Mouse (Mus musculus): ENCODE results near the gene Crybb3. TPM values are rescaled to one million over a fixed set of nuclear protein-coding genes. Genes with fewer than 3 reads are reported as not detected.
A peak's percentile ranks its signal among the peaks of the same experiment; 100 is the strongest.

Gene Crybb3
- total and polyA plus RNA-seq, 2 experiments = 2.3 to 4.3 TPM

DNA sequence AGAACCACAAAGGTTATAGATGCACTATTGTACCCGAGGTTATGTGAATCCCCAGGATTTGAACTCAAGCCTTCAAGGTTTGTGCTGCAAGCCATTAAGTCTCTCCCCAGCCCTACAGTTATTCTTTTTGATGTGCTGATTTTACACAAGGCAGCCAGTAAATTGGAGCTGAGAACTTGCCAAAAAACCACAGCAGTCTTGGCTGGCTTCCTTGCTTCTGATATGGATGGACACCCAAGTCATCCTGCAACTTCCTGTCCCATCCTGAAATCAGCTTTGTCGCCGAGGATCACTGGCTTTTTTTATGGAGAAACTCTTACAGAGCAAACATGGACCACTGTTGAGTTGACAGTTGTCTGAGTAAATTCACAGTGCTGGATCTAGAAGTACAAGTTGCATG lies 51.3 kb downstream of the Crybb3 start:
- no peaks in the 10 kb centered on the region for H3K36me3 ChIP-seq (ENCODE audit: control insufficient read depth, insufficient read depth, low read length)
- no peaks in the 10 kb centered on the region for H3K79me2 ChIP-seq (ENCODE audit: control insufficient read depth, insufficient read depth, low read length)
- no peak overlapping the region for H3K4me3 ChIP-seq (ENCODE audit: insufficient read depth, low read depth, low read length)
- no peaks in the 10 kb centered on the region for H3K27me3 ChIP-seq (ENCODE audit: control insufficient read depth, insufficient read depth, low read length)
- DNase-seq (ENCODE audit: extremely low read depth, low read depth, low spot score) = peak; percentile 25
- H3K4me1 ChIP-seq (ENCODE audit: control insufficient read depth, insufficient read depth, low read length) = no peaks in the 10 kb centered on the region
- no peak for TF ChIP-seq CTCF (IDR thresholded peaks at IDR 0.05; ENCODE audit: low read depth, low read length)
- no peak for TF ChIP-seq POLR2A (IDR thresholded peaks at IDR 0.05; ENCODE audit: extremely low read depth, insufficient read depth, low read length)
- no peak overlapping the region for H3K27ac ChIP-seq (replicated peaks; ENCODE audit: insufficient read depth, low read depth, low read length)
- 51% methylated on average over 3 of the region's 3 CpGs for WGBS
- H3K9ac ChIP-seq (ENCODE audit: low read depth, low read length) = no peak overlapping the region

DNA sequence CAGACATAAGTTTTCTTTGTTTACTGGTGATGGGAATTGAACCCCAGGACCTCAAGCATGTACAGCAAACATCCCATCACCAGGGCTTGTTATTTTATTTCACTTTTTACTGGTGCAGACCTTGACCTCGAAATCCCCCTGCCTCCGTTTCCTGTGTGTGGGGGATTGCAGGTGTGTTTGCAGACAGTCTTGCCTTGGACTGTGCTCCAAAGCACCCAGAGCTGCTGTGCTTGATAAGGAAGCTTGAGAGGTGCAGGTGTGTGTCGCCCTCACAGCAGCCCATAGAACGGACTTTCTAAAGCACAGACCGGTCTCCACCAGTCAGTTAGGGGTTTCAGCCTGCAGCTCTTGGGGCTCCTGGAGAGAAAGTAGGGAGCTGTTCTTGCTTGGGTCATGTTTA lies 54.7 kb downstream of the Crybb3 start:
- TF ChIP-seq CTCF (IDR thresholded peaks at IDR 0.05; ENCODE audit: low read depth, low read length) = no peak
- H3K36me3 ChIP-seq (ENCODE audit: control insufficient read depth, insufficient read depth, low read length) = no peaks in the 10 kb centered on the region
- peaks cover 8% of the 10 kb centered on the region for H3K4me1 ChIP-seq (ENCODE audit: control insufficient read depth, insufficient read depth, low read length)
- H3K27me3 ChIP-seq (ENCODE audit: control insufficient read depth, insufficient read depth, low read length) = no peaks in the 10 kb centered on the region
- H3K4me3 ChIP-seq (ENCODE audit: insufficient read depth, low read depth, low read length) = no peak overlapping the region
- H3K9ac ChIP-seq (ENCODE audit: low read depth, low read length) = no peak overlapping the region
- H3K27ac ChIP-seq (replicated peaks; ENCODE audit: insufficient read depth, low read depth, low read length) = no peak overlapping the region
- no peaks in the 10 kb centered on the region for H3K79me2 ChIP-seq (ENCODE audit: control insufficient read depth, insufficient read depth, low read length)
- DNase-seq (ENCODE audit: extremely low read depth, low read depth, low spot score) = no peak
- WGBS = 70% methylated on average over 5 of the region's 5 CpGs

Other genes starting within 250 kb of the Crybb3 start
- gene Myo18b, start 185.2 kb downstream of the Crybb3 start, total RNA-seq (2014; rRNA removed) = 0.20 and 0.28 TPM in 2 replicates
- gene Myo18b, start 185.2 kb downstream of the Crybb3 start, polyA plus RNA-seq (2012; rRNA removed) = 0.02 and 0.04 TPM in 2 replicates
- 4.0 and 4.1 TPM in 2 replicates for gene Grk3, start 65.8 kb downstream of the Crybb3 start, total RNA-seq (2014; rRNA removed)
- 0.93 and 2.3 TPM in 2 replicates for gene Grk3, start 65.8 kb downstream of the Crybb3 start, polyA plus RNA-seq (2012; rRNA removed)
- not detected in 2 replicates for gene Crybb2, start 11.5 kb downstream of the Crybb3 start, total RNA-seq (2014; rRNA removed)
- gene Crybb2, start 11.5 kb downstream of the Crybb3 start, polyA plus RNA-seq (2012; rRNA removed) = not detected in 2 replicates
- 8.0 and 15.4 TPM in 2 replicates for gene 2900026A02Rik, start 139.7 kb upstream of the Crybb3 start, total RNA-seq (2014; rRNA removed)
- gene 2900026A02Rik, start 139.7 kb upstream of the Crybb3 start, polyA plus RNA-seq (2012; rRNA removed) = 29.2 and 35.8 TPM in 2 replicates
- not detected in 2 replicates for gene Tmem211, start 145.3 kb upstream of the Crybb3 start, total RNA-seq (2014; rRNA removed)
- not detected in 2 replicates for gene Tmem211, start 145.3 kb upstream of the Crybb3 start, polyA plus RNA-seq (2012; rRNA removed)
- 1.5 and 1.9 TPM in 2 replicates for gene Sgsm1, start 229.2 kb upstream of the Crybb3 start, total RNA-seq (2014; rRNA removed)
- 5.0 and 5.1 TPM in 2 replicates for gene Sgsm1, start 229.2 kb upstream of the Crybb3 start, polyA plus RNA-seq (2012; rRNA removed)